Mouse (Mus musculus) adrenal gland, adult (tissue): ENCODE results near the gene Rpl3.

Experiments
- DNase-seq, 2 experiments: peaks; one replicate each; pipeline ENCODE4 v3.0.0; 2022 to 2023; ENCODE audit warnings: low spot score in 1 of 2; ENCODE audit not compliant: inconsistent age in 2 of 2

Gene Rpl3

DNA sequence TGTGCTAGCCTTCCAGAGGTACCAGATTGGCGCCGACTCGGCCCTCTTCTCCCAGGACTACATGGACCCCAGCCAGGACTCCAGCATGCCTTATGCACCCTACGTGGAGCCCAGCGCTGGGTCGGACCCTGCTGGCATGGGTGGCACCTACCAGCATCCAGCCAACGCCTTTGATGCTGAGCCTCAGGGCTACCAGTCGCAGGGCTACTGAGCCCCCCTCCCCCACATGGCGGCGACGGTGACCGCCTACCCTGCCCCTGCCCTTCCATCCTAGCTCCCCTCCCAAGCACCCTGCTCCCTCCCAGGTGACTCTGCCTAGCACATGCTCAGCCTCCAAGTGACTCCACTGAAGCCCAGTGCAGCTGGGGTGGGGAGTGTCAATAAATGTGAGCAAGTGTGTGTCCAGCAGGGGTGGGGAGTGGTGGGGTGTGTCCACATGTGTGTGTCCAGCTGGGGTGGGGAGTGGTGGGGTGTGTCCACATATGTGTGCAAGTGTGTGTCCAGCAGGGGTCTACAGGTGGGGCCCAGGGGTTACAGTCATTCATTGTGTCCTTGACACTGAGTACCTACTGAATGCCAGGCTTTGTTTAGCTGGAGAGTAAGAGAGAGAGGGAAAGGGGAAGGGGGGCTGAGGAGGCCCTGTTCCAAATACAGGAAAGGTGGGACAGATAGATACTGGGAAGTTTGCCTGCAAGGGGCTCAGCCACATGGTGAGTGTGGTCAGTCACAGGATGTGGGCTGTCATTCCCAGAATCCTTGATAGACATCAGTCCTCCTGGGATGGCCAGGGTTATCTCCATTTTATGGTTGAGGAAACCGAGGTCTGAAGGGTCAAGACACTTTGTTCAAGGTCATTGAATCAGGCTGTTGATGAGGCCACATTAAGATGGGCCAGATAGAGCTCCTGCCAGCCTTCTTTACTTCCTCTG is 24.5 kb upstream of the Rpl3 start:
- DNase-seq, result no peak

DNA sequence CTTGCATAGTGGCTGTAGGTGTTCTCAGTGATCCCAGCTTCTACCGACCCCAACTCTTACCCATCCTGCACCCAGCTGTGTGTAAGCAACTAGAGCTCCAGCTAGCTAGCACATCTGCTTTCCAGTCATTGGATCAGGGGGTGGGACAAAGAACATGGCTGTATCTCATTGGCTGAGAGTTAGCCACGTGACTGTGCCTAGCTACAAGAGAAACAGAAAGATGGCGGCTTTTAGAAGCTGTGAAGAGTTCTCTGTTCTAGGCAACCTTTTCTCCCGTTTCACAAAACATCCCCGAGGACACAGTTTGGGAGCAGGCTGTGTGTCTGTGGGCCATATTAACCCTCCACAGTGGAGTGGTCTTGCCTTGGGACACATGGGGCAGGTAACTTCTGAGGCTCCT is 23.6 kb upstream of the Rpl3 start:
- no peak for DNase-seq

DNA sequence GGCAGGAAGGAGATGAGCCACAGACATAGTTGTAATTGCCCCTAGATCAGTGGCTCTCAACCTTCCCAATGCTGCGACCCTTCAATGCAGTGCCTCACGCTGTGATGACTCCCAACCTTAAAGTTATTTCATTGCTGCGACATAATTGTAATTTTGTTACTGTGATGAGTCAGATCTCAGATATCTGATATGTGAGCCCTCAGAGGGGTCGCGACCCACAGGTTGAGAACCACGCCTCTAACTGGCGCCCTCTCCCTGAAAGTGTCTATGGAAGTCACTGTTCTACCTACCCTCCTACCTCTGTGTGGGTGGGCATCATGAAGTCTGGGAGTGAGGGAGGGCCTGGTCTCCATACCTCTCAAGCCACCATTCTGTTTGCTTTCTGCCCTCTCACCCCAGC is 22.7 kb upstream of the Rpl3 start:
- DNase-seq, result no peak

DNA sequence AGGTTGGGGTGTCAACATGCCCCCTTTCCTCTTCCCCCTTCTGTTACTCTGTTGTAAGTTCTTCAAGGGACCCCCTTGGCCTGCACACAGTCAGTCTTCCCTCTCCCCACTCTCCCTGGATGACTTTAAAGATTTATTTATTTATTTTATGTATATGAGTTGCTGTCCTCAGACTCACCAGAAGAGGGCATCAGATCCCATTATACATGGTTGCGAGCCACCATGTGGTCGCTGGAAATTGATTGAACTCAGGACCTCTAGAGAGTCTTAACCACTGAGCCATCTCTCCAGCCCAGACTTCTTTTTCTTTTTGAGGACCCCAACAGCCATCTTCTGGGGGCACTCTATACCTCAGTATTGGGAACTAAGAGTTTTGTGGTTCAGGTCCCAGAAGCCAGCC is 20.8 kb upstream of the Rpl3 start:
- DNase-seq, result no peak

DNA sequence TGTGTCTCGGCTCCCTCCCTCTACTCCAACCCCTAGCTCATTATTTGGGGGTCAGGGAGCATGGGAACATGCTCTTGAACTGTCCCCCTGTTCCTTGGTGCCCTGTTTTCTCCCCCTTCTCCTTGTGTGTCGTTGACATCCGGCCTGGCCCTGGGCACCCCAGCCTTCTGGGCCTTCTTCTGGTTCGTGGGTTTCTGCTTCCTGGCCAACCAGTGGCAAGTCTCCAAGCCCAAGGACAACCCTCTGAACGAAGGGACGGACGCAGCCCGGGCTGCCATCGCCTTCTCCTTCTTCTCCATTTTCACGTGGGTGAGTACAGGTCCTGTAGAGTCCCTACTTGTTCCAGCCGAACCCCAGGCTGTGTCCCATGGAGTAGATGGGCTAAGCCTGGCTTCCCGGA is 19.8 kb upstream of the Rpl3 start:
- no peak for DNase-seq

DNA sequence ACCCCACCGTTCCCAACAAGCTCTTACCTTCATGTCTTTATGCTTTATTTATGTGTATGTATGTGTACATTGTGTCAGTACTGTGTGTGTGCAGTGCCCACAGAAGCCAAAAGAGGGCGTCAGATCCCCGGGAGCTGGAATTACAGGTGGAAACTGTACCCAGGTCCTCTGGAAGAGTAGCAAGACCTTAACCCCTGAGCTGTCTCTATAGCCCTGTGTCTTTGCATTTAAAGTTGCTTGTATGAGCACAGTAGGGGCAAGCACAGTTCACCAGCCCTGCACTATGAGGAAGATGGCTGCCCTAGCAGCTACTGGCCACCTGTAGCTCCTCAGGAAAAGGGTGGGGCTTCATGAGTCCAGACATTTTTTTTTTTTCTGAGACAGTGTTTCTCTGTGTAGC is 15.9 kb upstream of the Rpl3 start:
- no peak for DNase-seq

DNA sequence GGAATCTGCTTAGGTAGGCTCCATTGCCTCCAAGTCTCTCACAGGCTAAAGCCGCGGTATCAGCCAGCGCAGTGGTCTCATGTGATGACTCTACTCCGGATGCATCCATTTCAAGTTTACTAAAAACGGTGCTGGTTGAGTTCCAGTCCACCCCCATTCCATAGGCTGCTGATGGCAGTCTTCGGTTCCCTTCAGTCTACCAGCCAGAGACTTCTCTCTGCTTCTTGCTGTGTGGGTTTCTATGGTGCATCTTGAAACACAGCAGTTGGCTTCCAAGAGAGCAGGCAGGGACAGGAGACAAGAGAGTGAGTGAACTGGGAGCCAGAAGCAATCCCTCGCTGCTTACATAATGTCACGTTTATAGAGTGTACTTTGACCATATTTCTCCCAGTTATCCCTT is 15.5 kb upstream of the Rpl3 start:
- no peak for DNase-seq

DNA sequence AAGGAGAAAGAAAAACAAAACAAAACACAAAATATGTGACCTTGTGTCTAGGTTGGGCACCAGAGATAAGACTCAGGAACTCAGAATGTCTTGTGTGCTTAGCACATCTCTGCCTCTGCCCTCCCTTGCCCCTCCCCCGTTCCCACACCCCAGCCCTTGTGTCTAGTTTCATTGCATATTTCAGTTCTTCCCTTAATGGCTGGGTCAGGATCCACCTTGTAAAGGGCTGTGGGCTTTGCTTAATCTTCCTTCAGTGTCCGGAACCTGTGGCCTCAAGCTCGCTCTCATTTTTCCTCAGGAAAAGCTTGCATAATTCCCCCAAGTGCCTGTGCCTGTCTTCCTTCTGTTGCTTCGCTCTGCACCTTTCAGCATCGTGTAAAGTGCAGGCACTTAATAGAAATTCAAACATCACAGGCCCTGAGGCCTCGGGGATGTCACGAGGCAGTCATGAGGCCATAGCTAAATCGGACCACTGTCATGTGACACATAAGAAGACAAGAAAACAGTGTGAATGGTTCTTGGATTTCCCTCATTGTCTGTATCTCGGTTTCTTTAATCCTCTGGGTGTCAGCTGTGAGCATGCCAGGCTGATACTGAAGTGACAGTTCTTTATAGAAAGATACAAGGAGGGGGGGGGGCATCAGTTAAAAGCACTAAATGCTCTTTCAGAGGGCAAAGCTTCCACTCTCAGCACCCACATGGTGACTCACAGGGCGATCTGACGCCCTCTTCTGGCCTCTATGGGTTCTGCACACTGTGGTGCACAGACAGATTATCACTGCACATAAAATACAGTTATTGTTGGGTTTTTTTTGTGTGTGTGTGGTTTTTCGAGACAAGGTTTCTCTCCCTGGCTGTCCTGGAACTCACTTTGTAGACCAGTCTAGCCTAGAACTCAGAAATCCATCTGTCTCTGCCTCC is 14.1 kb upstream of the Rpl3 start:
- DNase-seq, result no peak

DNA sequence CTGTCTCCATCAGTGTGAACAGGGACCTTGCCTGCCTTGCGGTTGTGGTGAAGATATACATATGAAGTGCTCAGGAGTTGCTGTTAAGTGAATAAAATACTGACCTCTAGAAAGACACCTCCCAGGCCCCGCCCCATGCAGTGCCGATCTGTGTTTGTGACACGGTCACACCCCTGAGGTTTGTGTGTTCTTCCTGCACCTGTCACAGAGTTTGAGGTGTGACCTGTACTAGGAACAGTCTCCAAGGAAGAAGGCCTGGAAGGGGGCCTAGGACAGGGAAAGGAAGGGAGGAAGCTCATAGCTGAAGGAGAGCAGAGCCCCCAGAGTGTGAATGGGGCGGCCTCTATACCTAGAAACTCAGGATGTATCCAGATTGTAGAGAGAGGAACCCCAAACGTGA is 10.8 kb upstream of the Rpl3 start:
- DNase-seq, result no peak

DNA sequence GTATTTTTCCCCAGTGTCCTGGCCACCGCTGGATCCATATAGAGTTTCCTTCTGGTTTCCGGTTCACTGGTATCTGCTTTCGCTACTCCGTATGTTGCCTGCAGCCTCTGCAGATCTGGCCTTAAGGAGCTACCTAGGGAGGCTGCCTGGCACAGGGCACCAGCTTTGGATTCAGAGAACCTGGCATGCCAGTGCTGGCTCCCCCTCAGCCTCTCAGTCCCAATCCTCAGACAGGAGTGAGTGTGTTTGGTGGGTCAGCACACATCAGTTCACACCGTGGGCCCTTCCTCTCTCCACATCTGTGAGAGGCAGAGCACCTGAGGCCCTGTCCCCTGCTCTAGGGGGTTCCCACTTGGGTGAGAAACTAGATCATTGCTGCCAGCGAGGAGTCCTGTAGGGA is 9.8 kb upstream of the Rpl3 start:
- no peak for DNase-seq

DNA sequence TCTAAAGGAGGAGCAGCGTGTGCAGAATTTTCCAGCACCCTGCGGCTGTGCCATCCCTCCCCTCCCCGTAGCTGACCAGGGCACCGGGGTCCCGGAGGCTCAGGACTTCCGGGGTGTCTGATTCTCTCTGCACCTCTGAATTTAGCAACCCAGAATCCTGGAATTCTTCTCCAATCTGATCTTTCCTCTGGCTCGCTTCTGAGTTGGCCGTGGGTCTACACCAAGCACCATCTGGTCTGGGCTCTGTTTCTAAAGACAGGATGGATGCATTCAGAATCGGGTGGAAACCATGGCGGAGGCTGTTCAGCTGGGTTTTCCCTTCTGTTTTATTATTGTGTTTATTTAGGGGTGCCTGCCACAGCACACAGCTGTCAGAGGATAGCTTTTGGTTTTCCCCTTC is 9.2 kb upstream of the Rpl3 start:
- DNase-seq, result no peak

DNA sequence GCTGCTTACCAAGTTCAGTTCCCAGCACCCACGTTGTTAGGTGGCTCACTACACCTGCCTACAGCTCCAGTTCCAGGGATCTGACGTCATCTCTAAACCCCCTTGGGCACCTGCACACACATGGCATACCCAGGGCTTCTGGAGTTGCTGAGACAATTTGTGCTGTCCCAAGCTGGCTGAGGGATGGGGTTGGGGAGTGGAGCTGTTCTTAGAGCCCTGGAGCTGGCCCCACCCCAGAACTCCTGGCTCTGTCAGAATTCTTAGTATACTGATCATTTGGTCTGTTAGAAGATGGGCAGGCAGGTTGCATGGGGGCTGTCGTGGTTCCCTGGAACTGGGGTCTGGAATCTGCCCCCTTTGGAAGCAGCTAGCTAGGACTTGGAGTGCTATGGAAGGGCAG is 8.5 kb upstream of the Rpl3 start:
- no peak for DNase-seq

DNA sequence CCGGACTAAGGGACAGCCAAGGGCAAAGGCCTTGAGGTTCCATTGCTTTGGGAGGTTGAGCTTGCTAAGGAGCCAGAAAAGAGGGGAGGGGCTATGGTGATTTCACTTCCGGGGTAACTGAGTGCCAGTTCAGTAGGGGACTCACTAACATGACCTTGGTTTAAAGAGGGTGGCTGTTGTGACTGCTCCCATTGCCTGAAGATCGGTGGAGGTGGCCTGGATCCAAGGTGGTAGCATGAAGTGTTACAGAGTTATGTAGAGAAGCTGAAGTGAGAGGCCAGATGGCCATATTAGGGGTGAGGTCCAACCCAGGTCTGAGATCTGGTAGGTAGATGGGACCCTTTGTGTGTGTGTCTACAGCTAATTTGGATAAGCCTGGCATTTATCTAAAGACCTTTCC is 7.8 kb upstream of the Rpl3 start:
- DNase-seq, result no peak

DNA sequence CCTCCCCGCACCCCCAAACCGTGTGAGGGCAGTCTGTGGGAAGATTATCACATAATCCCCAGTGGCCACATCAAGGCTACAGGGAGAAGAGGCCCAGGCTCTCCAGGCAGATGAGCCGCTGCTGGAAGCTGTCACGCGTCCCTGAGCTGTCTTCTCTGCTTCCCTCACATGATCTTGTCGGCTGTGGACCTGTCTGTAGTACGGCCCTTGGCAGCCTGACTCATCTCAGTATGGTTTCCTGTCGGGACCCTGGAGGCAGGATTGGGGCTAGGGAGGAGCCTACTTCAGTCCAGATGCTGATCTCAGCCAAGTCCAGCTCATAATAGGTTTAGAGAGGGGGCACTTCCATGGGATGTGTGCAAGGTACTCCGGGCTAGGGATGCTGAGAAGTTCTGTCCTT is 7.1 kb upstream of the Rpl3 start:
- peak in 1 of 2 experiments; percentile 80 for DNase-seq

DNA sequence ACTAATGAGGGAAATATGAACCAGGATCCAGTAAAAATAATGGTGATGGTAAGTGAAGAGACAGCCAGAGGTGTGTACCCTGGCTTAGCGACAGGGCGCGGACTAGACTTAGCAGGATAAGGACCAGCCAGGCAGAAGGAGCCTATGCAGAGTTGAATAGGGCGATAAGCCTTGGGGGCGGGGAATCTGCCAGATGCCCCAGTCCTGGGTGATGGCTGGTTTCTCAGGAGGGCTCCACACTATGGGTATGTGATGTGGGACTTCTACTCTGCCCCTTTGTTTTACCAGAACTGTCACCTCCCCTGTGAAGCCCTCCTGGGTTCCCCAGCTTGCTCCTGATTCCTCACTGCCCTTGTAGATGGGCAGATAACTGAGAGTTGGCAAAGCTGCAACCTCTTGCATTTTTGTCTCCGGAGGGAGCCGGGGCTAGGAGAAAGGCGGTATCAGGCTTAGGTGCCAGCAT is 6.4 kb upstream of the Rpl3 start:
- peak in 1 of 2 experiments; percentile 47 for DNase-seq

DNA sequence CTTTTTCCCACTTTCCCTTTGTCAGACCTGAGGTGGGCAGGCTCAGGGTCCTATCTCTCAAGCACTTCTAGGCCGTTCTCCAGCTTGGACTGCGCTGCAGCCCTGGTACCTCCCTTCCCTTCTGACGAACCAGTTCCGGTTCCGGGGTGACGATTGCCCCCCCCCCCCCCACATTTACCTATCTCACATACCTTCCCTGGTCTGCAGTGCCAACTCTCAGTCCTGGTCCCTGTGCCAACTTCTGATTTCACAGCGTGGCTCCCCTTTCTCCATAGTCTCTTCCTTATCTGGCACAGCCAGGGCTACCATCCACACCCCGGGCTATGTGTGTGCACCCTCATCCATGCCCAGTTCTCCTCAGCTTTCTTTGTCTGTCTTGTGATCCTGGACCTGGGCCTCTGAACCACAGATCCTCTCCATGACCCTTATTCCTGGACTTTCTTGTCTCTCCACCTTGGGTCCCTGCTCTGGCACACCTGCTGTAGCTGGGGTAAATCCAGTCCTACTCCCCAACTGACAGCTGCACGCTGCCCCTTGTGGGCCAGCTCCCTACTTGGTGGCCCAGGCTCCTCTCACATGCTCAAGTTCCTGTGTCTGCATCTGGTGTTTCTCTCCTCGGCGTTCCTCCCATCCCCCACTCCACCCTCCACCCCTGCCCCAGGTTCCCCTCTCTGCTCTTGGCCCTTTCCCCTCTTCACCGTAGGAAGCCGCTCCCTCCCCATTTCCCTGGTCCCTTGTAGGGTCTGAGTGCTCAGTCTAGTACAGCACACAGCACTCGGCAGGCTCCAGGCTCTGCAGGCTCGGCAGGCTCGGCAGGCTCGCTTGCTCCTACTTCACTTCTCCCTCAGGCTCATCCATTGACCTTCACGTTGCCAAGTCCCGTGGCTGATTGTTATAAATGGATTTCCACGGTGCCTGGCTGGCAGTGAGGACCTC is 5.5 kb upstream of the Rpl3 start:
- peak; percentile 67 to 84 for DNase-seq

DNA sequence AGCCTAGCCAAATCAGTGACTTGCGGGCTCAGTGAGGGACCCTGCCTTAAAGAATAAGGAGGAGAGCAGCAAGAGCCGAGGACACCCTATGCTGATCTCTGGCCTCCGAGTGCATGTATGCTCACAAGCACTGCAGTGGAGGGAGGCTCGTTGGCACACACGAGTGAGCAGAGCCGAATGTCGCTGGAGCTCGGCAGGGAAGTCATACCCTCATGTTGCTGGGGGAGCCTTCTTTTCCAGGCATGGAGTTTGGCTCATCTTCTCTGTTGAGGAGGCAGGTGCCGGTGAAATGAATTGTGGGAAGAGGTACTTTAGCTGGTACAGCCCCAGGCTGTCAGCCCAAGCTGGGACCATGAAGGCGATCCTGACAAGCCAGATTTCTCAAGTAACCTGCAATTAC is 4.7 kb upstream of the Rpl3 start:
- DNase-seq, result no peak

DNA sequence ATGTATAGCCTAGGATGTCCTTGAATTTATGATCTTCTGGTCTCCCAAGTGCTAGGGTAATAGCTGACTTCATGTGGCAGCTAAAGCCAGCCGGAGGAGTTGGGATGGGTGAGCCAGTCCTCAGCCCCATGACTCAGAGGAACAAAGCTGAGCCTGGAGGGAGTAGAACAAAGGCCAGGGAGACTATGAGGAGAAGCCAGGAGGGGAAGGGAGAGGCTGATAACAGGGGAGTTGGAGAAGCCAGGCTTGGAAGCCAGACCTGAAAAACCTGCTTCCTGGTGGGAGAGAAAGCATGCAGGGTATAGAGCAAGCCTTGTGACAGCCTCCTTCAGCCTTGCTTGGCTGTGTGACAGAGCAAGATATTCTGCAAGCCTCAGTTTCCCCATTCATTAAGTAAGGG is 3.9 kb upstream of the Rpl3 start:
- DNase-seq, result peak in 1 of 2 experiments; percentile 47

DNA sequence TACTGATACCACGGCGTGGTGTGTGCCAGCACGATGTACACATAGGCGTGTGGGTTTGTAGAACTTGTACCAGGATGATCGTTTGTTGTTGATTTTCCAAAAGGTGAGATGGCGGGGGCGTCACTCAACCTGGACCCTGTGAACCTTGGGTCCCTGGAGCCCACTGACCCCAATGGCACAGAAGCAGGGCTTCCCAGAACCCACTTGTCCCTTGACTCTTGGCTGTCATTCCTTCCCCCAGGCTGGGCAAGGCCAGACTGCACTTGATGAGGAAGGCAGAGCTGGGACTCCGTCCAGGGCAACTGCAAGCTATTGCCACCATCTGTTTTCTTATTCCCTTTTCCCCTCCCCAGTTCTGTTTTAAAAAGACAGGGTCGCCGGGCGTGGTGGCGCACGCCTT is 2.5 kb upstream of the Rpl3 start:
- peak in 1 of 2 experiments; percentile 28 for DNase-seq

DNA sequence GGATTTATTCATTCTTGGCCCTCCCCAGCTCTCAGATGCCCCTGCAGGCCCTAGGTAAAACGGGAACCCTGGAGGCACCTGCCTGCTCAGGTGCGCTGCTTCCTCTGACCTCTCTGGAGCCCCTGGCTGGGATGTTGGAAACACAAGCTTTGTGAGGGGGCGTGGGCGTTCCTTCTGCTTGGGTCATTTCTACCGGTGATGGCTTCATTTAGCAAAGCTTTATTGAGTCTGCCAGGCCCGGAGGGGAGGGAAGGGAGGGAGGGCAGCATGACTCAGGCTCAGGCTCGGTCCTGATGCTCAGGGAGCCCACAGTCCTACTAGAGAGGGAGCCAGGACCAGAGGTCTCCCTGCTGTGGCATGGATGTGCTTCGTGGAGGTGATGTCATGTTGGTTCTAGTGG is 931 bp upstream of the Rpl3 start:
- DNase-seq, result peak; percentile 63 to 79

DNA sequence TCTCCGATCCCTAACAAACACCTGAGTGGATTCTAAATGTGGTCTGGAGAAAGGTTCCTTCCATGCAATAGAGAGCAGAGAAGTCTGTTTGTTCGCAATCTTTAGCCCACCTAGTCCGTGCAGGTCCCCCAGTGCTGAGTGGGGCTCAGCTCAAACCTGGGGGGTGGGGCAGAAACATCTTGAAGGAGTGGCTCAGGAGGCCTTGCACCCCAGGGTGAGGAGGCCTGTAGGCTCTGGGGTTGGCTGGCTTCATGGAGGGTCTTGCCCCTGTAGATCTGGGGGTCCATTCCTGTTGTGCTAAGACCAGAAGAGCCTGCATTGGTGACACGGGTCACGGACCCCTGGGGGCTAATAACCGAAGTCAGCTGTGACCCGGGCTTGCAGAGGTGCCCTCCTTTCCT is 373 bp upstream of the Rpl3 start:
- peak in 1 of 2 experiments; percentile 58 for DNase-seq
